Mouse (Mus musculus): ENCODE data around the gene Sctr. TPM values are rescaled to one million over a fixed set of nuclear protein-coding genes. Genes with fewer than 3 reads are reported as not detected.
A peak's percentile ranks its signal among the peaks of the same experiment; 100 is the strongest.

Sctr gene
- polyA plus RNA-seq, 1 experiment from 2014 or later = not detected

DNA sequence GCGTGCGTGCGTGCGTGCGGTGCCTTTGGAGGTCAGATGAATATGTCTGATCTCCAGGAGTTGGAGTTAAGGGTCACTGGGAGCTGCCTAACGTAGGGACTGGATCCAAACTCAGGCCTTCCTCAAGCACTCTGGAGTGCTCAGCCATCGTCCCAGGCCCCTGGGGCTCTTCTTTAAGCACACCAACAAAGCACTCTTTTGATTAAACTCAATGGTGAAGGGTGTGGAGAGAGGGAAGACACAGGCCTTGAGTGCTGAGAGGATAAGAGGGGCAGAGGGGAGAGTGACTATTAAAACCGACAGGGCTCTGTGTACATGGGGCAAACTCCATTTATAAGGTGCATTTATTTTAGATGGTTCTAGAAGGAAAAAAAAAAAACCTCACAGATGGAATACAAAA is 35.7 kb downstream of the Sctr start:
- no peaks in the 10 kb centered on the region for H3K79me2 ChIP-seq (ENCODE audit: inconsistent target)
- H3K4me3 ChIP-seq (ENCODE audit: inconsistent target) = no peak overlapping the region
- WGBS (ENCODE audit: missing documents) = 96% methylated on average over 8 of the region's 8 CpGs
- H3K27ac ChIP-seq = no peak overlapping the region
- no peaks in the 10 kb centered on the region for H3K36me3 ChIP-seq (ENCODE audit: inconsistent target)

DNA sequence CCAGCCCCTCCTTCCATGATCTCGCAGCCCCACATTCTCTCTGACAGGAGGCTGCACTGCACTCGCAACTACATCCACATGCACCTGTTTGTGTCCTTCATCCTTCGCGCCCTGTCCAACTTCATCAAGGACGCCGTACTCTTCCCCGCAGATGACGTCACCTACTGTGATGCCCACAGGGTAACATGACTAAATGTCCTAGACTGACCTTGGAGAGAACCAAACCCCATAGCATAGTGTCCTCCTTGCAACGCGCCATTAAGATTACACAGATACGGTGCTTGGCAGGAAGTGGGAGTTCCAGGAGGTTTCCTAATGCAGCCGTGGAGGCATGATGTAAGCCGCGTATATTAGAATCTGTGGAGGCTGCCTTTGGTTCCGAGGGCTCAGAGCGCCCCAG is 37.9 kb downstream of the Sctr start:
- H3K79me2 ChIP-seq (ENCODE audit: inconsistent target) = no peaks in the 10 kb centered on the region
- WGBS (ENCODE audit: missing documents) = 50% methylated on average over 16 of the region's 16 CpGs
- H3K27ac ChIP-seq = no peak overlapping the region
- no peak overlapping the region for H3K4me3 ChIP-seq (ENCODE audit: inconsistent target)
- H3K36me3 ChIP-seq (ENCODE audit: inconsistent target) = no peaks in the 10 kb centered on the region

GRCm38 (mm10) chr1:120047325-120047724 is 40.6 kb downstream of the Sctr start:
- Histone ChIP-seq H3K36me3 (ENCODE audit: inconsistent target) (no peaks in the 10 kb centered on the region), H3K79me2 (ENCODE audit: inconsistent target) (no peaks in the 10 kb centered on the region), H3K4me3 (ENCODE audit: inconsistent target) (no peak overlapping the region), H3K27ac (no peak overlapping the region)

GRCm38 (mm10) chr1:120051070-120051469 is 44.4 kb downstream of the Sctr start:
- Histone ChIP-seq H3K36me3 (ENCODE audit: inconsistent target) (no peaks in the 10 kb centered on the region), H3K27ac (no peak overlapping the region), H3K79me2 (ENCODE audit: inconsistent target) (no peaks in the 10 kb centered on the region), H3K4me3 (ENCODE audit: inconsistent target) (no peak overlapping the region)
- 89% methylated on average over 1 of the region's 1 CpGs for WGBS (ENCODE audit: missing documents)

DNA sequence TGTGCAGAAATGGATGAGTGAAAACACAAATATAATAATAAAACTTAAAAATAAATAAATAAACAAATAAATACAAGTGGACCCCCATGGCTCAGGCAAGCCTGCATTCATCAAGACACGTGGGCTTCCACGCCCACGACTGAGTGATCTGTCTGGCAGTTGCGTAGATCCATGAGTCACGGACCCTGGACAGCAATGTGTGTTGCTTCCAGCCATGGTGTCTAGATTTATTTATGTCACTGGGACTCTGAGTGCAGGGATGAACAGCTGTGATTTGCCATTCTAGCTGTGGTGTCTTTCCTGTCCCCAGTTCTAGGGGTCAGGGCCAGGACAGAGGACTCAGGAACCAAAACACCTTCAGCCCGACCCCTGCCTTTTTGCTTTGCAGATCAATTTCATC is 48.3 kb downstream of the Sctr start:
- H3K4me3 ChIP-seq (ENCODE audit: inconsistent target) = no peak overlapping the region
- H3K36me3 ChIP-seq (ENCODE audit: inconsistent target) = no peaks in the 10 kb centered on the region
- H3K79me2 ChIP-seq (ENCODE audit: inconsistent target) = no peaks in the 10 kb centered on the region
- WGBS (ENCODE audit: missing documents) = 88% methylated on average over 6 of the region's 6 CpGs
- H3K27ac ChIP-seq = peak overlapping the region; percentile 33; the same call in 1 of the 2 replicates

- no peaks in the 10 kb centered on the region for H3K36me3 ChIP-seq (ENCODE audit: inconsistent target)
- WGBS (ENCODE audit: missing documents) = 9% methylated on average over 5 of the region's 6 CpGs
- peak overlapping the region; percentile 33; the same call in 1 of the 2 replicates for H3K27ac ChIP-seq
- H3K79me2 ChIP-seq (ENCODE audit: inconsistent target) = no peaks in the 10 kb centered on the region
- H3K4me3 ChIP-seq (ENCODE audit: inconsistent target) = no peak overlapping the region
Observed at GRCm38 (mm10) chr1:120055475-120055874, 48.8 kb downstream of the Sctr start.

GRCm38 (mm10) chr1:120056236-120056635 is 49.5 kb downstream of the Sctr start:
- no peak overlapping the region for H3K4me3 ChIP-seq (ENCODE audit: inconsistent target)
- H3K79me2 ChIP-seq (ENCODE audit: inconsistent target) = no peaks in the 10 kb centered on the region
- 83% methylated on average over 7 of the region's 7 CpGs for WGBS (ENCODE audit: missing documents)
- H3K36me3 ChIP-seq (ENCODE audit: inconsistent target) = no peaks in the 10 kb centered on the region
- H3K27ac ChIP-seq = no peak overlapping the region

DNA sequence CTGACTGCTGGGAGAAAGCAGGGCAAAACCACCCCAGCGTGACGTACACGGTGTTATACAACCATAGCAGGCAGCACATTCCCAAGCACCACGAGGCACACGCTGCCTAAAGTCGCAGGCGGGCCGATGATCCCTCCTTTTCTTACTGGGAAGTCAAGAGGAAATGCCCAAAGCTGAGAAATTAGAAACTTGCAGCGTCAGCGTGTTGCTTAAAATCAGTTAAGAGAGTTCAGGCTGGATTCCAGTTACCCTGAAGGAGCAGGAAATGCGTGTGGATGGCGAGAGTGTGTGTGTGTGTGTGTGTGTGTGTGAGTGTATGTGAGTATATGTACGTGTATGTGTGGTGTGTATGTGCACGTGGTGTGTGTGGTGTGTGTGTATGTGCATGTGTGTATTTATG is 50.4 kb downstream of the Sctr start:
- no peak overlapping the region for H3K4me3 ChIP-seq (ENCODE audit: inconsistent target)
- 10% methylated on average over 14 of the region's 14 CpGs for WGBS (ENCODE audit: missing documents)
- H3K79me2 ChIP-seq (ENCODE audit: inconsistent target) = no peaks in the 10 kb centered on the region
- no peaks in the 10 kb centered on the region for H3K36me3 ChIP-seq (ENCODE audit: inconsistent target)
- H3K27ac ChIP-seq = peak overlapping the region; percentile 16; the same call in 1 of the 2 replicates

- H3K79me2 ChIP-seq (ENCODE audit: inconsistent target) = no peaks in the 10 kb centered on the region
- WGBS (ENCODE audit: missing documents) = 73% methylated on average over 5 of the region's 8 CpGs
- H3K36me3 ChIP-seq (ENCODE audit: inconsistent target) = no peaks in the 10 kb centered on the region
- no peak overlapping the region for H3K27ac ChIP-seq
- no peak overlapping the region for H3K4me3 ChIP-seq (ENCODE audit: inconsistent target)
Observed at GRCm38 (mm10) chr1:120057674-120058430, 51.2 kb downstream of the Sctr start.

- 93% methylated on average over 5 of the region's 5 CpGs for WGBS (ENCODE audit: missing documents)
- no peak overlapping the region for H3K27ac ChIP-seq
- H3K79me2 ChIP-seq (ENCODE audit: inconsistent target) = no peaks in the 10 kb centered on the region
- H3K4me3 ChIP-seq (ENCODE audit: inconsistent target) = no peak overlapping the region
- no peaks in the 10 kb centered on the region; the same call in 1 of the 2 replicates for H3K36me3 ChIP-seq (ENCODE audit: inconsistent target)
Observed at GRCm38 (mm10) chr1:120060687-120061086, 54.0 kb downstream of the Sctr start.

DNA sequence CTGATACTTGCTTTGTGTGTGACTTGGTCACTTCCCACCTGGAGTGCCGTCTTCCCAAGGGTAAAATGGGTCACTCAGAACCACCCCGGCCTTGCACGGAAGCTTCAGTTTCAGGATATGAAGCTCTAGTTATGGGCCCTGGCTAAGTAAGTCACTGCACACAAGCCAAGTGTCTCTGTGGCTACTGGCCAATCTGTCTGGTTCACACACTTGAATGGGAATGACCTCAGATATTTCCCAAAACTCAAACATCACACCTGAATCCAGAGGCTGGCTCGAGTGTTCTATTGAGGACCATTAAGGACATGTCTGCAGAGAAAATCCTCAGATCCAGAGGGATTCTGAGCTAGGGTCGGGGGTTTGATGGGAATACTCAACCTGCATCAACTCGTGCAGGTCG is 55.5 kb downstream of the Sctr start:
- no peaks in the 10 kb centered on the region for H3K79me2 ChIP-seq (ENCODE audit: inconsistent target)
- H3K4me3 ChIP-seq (ENCODE audit: inconsistent target) = no peak overlapping the region
- H3K27ac ChIP-seq = no peak overlapping the region
- 91% methylated on average over 7 of the region's 7 CpGs for WGBS (ENCODE audit: missing documents)
- H3K36me3 ChIP-seq (ENCODE audit: inconsistent target) = peaks cover 10% of the 10 kb centered on the region; the same call in 1 of the 2 replicates

GRCm38 (mm10) chr1:120064036-120064682 is 57.5 kb downstream of the Sctr start:
- Histone ChIP-seq H3K79me2 (ENCODE audit: inconsistent target) (no peaks in the 10 kb centered on the region), H3K4me3 (ENCODE audit: inconsistent target) (no peak overlapping the region), H3K27ac (no peak overlapping the region), H3K36me3 (ENCODE audit: inconsistent target) (peaks cover 22% of the 10 kb centered on the region; the same call in 1 of the 2 replicates)
- WGBS (ENCODE audit: missing documents) = 88% methylated on average over 11 of the region's 11 CpGs

DNA sequence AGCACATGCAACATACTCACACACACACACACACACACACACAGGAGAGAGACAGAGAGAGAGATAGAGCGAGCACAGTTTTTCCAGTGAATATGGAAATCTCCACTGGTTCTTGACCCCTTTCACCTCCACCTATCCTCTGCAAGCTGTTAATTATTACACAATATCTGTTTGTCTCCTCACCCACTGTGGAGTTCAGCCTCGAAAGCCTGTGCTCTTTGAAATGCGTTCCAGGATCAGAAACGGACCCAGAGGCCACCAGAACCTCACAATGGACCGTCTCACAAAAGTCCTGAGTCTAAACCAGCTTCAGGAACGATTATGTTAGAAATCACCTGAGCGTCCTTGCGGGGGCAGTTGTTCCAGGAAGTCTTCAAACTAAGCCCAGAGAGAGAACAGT is 59.5 kb downstream of the Sctr start:
- 86% methylated on average over 8 of the region's 8 CpGs for WGBS (ENCODE audit: missing documents)
- Histone ChIP-seq H3K27ac (no peak overlapping the region), H3K36me3 (ENCODE audit: inconsistent target) (peaks cover 22% of the 10 kb centered on the region; the same call in 1 of the 2 replicates), H3K79me2 (ENCODE audit: inconsistent target) (peaks cover 8% of the 10 kb centered on the region; the same call in 1 of the 2 replicates), H3K4me3 (ENCODE audit: inconsistent target) (no peak overlapping the region)

- Histone ChIP-seq H3K36me3 (ENCODE audit: inconsistent target) (peaks cover 22% of the 10 kb centered on the region; the same call in 1 of the 2 replicates), H3K79me2 (ENCODE audit: inconsistent target) (peaks cover 12% of the 10 kb centered on the region; the same call in 1 of the 2 replicates), H3K27ac (no peak overlapping the region), H3K4me3 (ENCODE audit: inconsistent target) (no peak overlapping the region)
- WGBS (ENCODE audit: missing documents) = 77% methylated on average over 3 of the region's 3 CpGs
Observed at GRCm38 (mm10) chr1:120066625-120067024, 59.9 kb downstream of the Sctr start.

- WGBS (ENCODE audit: missing documents) = 89% methylated on average over 5 of the region's 5 CpGs
- H3K36me3 ChIP-seq (ENCODE audit: inconsistent target) = peaks cover 22% of the 10 kb centered on the region; the same call in 1 of the 2 replicates
Observed at GRCm38 (mm10) chr1:120069120-120069519, 62.4 kb downstream of the Sctr start.

More at GRCm38 (mm10) chr1:120069120-120069519, 62.4 kb downstream of the Sctr start:
- Histone ChIP-seq H3K27ac (no peak overlapping the region), H3K4me3 (ENCODE audit: inconsistent target) (no peak overlapping the region), H3K79me2 (ENCODE audit: inconsistent target) (peaks cover 16% of the 10 kb centered on the region; the same call in 1 of the 2 replicates)
